Mouse (Mus musculus): Measurements from ENCODE around the gene Tenm2.

DNA sequence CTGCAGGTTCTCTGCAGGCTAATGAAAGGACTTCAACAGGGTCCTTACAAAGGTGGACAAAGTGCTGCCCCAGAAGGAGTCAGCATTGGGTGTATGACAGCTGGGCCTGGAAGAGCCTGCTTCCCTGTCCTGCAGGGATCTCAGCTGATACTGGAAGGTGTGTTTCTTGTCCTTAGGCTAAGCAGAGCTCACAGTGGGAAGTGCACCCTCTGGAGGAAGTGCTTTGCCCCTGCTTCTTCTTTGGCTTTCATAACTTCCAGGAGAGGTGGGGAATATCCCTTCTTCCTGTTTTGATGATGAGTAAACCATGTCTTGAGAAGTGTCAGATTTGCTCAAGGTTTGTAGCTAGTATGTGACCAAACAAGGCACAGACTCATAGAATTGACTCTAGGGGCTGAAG lies 1240.5 kb downstream of the Tenm2 start:
- TF ChIP-seq CTCF (IDR thresholded peaks at IDR 0.05; ENCODE audit: control insufficient read depth, insufficient read depth, low read length) = no peak
- no peak for TF ChIP-seq POLR2A (IDR thresholded peaks at IDR 0.05; ENCODE audit: borderline replicate concordance, control insufficient read depth, low read depth, low read length)

Data from bone marrow, adult 2 months (tissue).